Mouse (Mus musculus) common myeloid progenitor, adult 5-6 weeks (primary cell): ENCODE measurements around the gene Adgrb3. TPM values are rescaled to one million over a fixed set of nuclear protein-coding genes. Genes with fewer than 3 reads are reported as not detected.
"Not testable (repeated sequence)": the region's sequence is repeated elsewhere in the genome, so short reads cannot be mapped to it uniquely, and the experiment has no call there.

Experiments
- ATAC-seq: replicated peaks from 2 replicates; pipeline ENCODE4 v1.8.0; 2016; ENCODE audit warnings: low read depth, mild to moderate bottlenecking, moderate TSS enrichment, inconsistent platforms; ENCODE audit not compliant: poor library complexity, severe bottlenecking
- total RNA-seq: library from RNA; stranded (forward); fragments of 200-1000, 187-1606 nt; gene quantifications from 2 replicates; pipeline ENCODE4 v1.2.3, GENCODE M21; 2017

Gene Adgrb3
- total RNA-seq, 1 experiment from 2014 or later: not detected

- no peak for ATAC-seq
Measured at GRCm38 (mm10) chr1:25754528-25754927, 75.0 kb downstream of the Adgrb3 start.

DNA sequence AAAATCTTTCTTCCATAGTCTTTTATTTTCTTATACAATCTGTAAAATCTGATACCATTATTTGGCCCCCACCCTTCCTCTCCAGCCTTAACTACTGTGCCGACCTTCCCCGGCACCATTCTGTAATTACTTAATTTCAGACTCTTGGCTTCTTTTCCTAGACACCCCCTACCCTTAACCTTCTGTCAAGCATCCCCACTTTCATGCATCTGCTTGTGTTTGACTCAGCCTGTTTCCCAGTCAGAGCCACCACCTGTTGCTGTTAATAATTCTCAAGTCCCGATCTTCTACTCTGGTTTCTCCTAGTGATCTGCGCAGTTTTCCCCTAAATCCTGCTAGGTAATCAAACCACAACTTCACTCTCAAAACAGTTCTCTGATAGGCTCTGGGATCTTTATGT is 83.9 kb downstream of the Adgrb3 start:
- no peak for ATAC-seq

GRCm38 (mm10) chr1:25744736-25745135 is 84.8 kb downstream of the Adgrb3 start:
- no peak for ATAC-seq

DNA sequence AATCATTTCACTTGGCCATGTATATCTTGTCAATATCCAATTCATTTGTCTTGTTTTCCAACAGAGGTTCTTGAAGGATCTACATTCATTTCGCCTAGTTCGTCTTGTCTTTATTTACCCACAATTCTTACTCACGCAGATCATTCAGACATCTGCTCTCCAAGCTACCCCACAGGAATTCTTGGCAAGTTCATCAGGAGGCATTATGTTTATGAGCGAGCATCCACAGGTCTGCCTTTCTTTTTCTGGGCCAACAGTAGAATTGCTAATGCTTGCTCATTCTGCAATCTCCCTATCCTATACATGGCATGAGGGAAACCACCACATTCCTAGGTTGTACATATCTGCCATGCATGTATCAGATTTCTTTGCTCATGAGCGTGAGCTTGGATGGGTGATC is 99.7 kb downstream of the Adgrb3 start:
- no peak for ATAC-seq

- no peak for ATAC-seq
Measured at GRCm38 (mm10) chr1:25711474-25711873, 118.0 kb downstream of the Adgrb3 start.

- no peak for ATAC-seq
Measured at GRCm38 (mm10) chr1:25706299-25706698, 123.2 kb downstream of the Adgrb3 start.

GRCm38 (mm10) chr1:25698702-25699250 is 130.7 kb downstream of the Adgrb3 start:
- ATAC-seq: no peak

DNA sequence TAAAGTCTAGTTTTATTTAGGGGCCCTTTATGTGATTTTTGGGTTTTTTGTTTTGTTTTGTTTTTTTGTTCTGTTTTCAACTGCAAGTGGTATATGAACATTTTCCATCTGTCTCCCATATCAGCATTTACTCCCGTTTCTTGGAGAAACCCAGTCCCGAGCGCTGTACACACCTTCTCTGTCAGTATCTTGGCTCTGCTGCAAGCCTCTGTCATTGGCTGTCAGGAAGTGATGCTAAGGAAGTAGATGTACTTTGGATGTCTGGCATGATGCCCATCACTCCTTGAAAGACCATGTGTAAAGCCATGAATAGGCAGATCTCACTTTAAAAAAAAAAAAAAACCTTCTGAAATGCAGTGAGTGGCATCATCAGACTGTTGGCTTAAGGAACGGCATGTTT is 132.3 kb downstream of the Adgrb3 start:
- ATAC-seq: no peak

GRCm38 (mm10) chr1:25696771-25697170 is 132.7 kb downstream of the Adgrb3 start:
- ATAC-seq: no peak

DNA sequence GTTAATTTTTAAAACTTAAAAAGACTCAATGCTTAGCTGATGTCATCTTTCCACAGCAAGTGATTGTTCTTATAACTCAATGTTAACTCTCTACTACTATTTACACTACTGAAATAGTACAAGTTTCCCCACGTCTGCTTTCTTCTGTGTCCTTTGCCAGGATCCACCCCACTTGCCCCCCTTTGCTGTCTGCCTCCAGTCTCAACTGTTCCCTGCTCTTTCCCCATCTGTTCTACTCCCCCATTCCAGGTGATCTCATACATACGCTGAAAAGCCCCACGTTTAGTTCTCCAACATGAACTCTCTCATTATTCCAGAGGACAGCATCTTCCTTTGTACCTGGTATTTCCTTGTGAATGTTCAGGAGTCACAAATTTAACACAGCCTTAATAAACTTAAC is 147.4 kb downstream of the Adgrb3 start:
- no peak for ATAC-seq

DNA sequence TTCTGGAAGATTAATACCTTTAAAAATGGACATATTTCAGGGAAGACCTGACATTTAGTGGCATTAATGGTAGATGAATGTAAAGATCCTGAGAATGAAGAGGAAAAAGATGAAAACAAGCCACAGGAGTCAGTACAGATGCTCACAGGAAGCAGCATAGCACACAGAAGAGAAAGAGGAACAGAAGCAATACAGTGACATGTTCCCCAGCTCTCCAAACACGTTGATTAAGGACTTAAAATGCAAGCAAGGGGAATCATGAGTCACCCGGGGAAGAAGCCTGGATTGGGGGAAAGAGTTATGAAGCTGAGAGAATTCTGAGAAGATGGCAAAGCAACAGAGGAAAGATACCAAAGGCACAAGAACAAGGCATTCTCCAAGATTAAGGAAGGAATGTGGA is 149.9 kb downstream of the Adgrb3 start:
- ATAC-seq: no peak

GRCm38 (mm10) chr1:25652717-25653116 is 176.8 kb downstream of the Adgrb3 start:
- no peak for ATAC-seq

GRCm38 (mm10) chr1:25644256-25644655 is 185.3 kb downstream of the Adgrb3 start:
- ATAC-seq: no peak

GRCm38 (mm10) chr1:25621458-25621857 is 208.0 kb downstream of the Adgrb3 start:
- ATAC-seq: no peak

- no peak for ATAC-seq
Measured at GRCm38 (mm10) chr1:25616954-25617353, 212.6 kb downstream of the Adgrb3 start.

DNA sequence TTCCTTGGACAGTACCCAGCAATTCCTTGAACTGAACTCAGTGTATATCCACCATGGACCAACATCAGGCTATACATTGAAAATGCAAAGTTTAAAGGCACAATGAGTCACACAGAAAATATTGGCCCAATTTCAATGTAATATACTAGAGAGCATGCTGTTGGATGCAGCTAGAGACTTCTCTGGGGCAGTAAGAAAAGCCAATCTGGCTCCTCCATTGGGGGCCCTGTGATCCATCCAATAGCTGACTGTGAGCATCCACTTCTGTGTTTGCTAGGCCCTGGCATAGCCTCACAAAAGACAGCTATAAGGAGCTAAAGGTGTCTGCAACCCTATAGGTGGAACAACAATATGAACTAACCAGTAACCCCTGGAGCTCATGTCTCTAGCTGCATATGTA is 218.7 kb downstream of the Adgrb3 start:
- ATAC-seq: not testable (repeated sequence)

DNA sequence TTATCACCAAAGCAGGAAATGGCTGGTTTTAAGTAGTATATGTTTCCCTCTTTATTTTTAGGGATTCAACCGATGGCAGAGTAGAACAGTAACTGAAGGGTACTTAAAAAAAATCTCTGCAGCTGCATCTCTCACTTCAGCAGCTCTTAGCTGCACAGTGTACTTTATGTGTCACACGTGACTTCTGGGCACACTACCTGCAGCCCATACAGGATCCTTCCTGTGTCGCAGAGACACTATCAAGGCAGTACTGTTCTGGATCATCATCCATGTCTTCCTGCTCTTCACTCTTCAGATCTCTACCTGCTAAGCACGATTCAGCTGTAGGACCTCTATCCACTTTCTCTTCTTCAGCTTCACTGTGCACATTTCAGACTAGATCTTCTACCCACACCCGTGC is 230.6 kb downstream of the Adgrb3 start:
- no peak for ATAC-seq

- ATAC-seq: no peak
Measured at GRCm38 (mm10) chr1:25588568-25589118, 240.9 kb downstream of the Adgrb3 start.

GRCm38 (mm10) chr1:25581698-25582097 is 247.8 kb downstream of the Adgrb3 start:
- no peak for ATAC-seq

- no peak for ATAC-seq
Measured at GRCm38 (mm10) chr1:25577836-25578235, 251.7 kb downstream of the Adgrb3 start.

- ATAC-seq: no peak
Measured at GRCm38 (mm10) chr1:25576598-25576997, 252.9 kb downstream of the Adgrb3 start.

GRCm38 (mm10) chr1:25568096-25568495 is 261.4 kb downstream of the Adgrb3 start:
- ATAC-seq: no peak
